Mouse (Mus musculus) spleen, postnatal 36 days (tissue): Measurements from ENCODE around the gene Foxn4.
A peak's percentile ranks its signal among the peaks of the same experiment; 100 is the strongest.

Experiments
- DNase-seq, 2 experiments: peaks; one replicate each; pipeline ENCODE4 v3.0.0; 2022; ENCODE audit warnings: low spot score in 2 of 2, mixed read lengths in 1 of 2

Gene Foxn4

DNA sequence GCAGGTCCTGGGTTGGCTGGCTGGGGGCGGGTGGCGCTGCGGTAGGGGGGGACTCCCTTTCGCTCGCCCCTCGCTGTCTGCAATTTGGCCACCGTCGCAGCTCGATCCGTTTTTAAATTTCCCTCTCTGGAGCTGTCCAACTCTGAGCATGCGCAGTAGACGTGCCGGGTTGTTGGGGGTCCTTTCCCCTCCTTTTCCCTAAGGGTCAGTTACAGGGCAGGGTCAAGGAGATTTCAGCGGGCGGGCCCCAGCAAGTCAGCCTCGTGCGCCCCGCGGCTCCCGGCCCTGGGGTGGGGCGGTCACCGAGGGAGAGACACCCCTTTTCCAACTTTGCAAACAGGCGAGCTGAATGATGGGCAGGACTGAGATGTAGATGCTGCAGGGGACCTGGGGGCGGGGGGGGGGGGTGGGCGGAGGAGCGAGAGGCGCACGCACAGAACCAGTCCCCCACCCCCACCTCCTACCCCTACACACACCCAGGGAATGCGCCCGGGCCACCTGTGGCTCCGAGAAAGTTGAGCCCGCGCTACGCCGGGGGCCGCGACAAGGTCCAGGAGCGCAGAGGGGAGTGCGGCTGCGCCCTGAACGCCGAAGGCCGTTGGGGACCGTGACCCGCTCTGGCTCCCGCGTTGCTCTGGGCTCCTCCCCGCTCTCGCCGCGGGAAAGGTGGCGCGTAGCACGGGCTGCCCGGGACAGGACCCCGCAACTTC is at the start of gene Foxn4:
Gene Foxn4, minus strand, starts transcription at position 115 of the 710 bp plus-strand sequence.
- no peak for DNase-seq

DNA sequence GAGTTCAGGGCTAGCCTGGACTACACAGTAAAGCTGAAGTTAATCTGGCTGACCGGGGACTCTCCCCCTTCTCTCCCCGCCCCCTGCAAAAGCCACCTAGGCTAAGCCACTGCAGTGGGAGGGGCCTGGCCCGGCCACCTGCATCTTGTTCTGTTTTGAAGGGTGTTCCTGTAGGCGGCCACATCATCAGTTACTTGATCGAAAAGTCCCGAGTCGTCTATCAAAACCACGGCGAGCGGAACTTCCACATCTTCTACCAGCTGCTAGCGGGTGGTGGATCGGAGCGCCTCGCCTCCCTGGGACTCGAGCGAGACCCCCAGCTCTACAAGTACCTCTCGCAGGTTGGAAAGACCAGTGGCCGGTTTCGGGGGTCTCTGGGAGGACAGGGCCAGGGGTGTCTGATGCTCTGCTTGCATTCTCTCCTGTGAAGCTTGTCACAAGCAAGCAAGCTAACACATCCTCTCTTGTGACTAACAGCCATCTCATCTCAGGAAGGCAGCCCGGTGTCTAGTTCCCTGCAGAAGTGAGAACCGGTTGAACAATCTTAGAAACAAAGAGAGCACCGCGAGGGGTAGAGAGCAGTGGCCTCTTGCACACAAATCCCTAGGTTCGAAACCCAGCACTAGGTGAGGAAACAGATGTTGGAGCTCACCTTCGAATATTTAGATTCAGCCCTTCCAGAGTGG is 49.6 kb upstream of the Foxn4 start:
- peak; percentile 84 to 87 for DNase-seq

DNA sequence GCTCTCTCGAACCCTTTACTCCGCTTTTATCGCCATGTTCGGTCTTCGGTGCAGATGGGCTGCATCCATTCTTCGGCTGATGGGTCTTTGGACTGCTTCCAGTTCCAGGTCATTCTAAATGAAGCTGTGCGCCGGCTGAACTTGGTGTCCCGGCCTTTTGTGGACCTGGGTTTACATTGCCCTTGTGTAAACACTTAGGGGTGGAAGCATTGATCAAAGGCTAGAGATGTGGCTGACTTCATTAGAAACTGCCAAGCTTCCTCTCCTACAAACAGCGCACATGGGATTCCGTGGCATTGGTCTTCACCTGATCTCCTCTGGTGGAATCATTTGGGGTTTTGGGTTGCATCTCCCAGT is 36.1 kb upstream of the Foxn4 start:
- DNase-seq: no peak

DNA sequence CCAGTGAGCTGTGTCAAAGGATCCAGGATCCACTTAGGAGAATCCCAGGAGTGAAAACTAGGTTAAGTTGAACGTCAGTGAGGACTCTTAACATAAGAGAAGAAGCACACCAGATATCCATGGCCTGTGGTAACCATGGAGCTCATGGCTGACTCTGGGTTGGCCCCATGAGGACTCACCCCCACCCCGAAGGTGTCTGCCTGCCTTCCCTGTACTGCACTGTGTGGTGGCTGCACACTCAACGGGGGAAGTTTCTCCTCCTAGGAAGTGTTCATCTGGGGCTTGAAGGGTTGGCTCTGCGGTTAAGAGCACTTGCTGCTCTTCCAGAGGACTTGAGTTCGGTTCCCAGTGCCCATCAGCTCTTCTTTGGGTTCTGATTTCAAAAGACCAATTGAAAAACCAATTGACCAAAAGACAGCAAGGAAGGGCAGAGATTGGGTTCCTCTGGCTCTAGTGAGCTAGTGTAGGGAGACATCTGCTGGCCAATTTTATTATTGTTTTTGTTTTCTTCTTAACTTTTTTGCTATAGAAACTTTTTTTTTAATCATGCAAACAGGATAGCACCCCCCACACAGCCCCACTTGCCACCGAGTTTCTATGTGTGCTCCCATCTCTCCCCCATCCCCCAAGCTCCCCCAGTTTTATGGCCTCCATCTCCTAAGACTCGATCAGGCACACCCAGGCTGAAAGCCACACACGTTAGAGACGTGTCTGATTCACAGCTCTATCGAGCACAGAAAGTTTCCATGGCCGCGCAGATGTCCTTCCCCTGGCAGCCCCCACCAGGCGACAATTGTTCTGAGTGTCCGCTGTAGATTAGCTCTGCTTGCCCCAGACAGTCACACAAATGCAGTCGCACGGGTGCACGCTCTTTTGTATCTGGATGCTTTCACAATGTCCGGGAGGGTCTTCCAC is 35.4 kb upstream of the Foxn4 start:
- no peak for DNase-seq

DNA sequence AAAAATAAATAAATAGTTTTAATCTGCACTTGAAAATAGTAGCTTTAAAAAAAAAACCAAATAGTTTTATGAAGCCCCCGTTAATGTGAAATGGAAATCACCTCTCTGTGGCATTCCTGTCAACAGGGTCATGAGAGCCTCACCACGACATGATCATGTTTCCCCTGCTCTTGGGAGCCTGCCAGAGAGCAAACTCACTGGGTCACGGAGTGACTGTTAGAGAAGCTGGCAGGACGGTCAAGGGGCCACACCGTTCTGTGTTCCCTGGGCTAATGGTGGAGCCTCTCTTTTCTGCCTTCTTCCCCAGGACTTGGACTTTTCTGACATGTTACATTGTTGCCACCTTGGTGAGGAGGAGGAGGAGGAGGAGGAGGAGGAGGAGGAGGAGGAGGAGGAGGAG is 32.9 kb upstream of the Foxn4 start:
- no peak for DNase-seq

DNA sequence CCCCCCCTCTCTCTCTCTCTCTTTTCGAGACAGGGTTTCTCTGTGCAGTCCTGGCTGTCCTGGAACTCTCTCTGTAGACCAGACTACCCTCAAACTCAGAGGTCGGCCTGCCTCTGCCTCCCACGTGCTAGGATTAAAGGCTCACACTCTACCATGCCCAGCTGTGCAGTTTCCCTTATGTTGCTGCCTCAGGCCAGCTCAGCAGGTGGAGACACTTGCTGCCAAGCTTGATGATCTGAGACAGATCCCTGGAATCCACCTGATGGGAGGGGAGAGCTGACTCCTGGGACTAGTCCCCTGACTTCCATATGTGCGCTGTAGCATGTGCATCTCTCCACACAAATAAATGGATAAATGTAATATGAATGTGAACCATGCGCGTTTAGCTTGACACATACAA is 29.6 kb upstream of the Foxn4 start:
- no peak for DNase-seq

DNA sequence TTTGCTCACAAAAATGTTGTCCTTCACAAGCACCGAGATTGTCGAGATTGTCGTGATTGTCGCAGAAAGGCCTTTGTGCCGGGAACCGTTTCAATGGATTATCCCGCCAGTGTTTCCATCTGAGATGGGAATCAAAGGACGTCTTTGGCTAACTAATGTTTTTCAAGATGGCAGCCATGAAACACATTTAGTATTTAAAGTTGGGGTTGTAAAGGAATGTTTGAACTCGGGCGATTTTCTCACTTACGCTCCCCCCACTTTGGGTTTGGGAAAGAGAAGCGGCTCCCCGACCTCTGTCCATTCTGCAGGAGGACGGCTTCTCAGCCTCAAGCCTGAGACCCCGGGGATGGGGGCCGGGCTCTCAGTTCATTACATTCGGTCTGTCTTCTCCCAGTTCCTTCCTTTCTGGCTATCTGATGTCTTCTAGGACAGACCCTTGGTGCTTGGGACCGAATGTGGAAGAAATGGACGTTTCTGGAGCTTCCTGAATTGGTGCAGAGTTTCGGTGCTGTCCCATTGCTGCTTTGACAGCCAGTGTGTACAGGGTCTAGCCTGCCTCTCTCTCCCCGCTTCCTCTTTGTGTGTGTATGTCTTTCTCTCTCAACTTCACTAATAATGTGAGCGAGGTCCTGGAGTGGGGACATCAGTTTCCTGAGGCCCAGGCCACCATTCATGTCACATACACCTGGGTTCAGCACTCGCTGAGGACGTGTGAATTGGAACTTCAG is 26.4 kb upstream of the Foxn4 start:
- no peak for DNase-seq

DNA sequence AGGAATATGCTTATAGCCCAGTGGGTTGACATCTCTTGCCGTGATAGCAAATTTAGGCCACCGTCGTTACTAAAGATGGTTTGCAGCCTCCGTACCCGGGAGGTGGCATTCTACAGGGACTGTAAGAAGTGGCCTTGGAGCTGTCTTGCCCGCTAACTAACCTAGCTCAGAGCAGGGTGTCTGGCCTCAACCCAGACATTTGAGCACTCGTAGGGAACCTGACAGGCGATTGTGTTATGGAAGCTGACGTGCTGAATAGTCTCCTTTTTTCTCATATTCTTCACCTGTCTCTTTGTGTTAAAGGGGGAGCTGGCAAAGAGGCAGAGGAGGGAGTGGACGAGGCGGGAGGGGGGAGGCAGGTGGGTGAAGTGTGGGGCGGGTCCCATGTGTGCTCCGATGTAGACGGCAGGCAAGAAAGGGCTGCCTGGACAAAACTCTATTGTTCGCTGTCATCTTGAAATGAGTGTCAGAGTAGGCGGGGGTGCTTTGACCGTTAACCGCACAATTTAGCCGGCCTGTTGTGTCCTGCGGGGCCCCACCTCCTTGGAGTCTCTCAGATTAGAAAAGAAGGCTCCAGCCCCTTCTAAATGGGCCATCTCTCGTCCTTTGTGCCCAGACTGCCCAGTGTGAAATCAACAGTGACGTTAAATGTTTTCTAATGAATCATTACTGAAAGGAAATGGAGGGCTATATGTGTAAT is 25.7 kb upstream of the Foxn4 start:
- no peak for DNase-seq

DNA sequence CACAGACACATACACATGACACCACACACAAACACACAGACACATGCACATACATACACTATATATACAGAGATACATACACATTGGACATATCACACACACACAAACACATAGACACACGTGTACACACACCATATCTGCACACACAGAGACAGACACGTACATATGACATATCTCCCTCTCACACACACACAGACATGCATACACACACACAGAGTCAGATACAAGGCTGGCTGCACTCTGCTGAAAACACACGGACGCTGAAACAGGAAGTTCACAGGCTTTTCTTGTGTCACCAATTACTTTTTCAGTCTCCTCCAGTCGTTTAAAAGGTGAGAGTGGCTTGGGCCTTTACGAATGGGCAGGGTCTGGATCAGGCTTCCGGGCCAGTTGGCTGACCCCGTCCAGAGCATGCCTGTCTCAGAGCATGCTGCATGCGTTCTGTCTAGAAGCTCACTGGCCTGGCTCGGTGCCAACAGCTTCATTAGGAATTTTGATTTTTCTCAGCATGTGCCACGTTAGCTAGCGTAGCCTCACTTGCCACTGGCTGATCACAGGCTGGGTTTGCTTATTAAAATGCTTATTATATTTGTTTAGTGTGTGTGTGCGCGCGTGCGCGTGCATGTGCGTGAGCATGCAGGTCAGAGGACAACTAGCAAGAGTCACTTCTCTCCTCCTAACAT is 24.7 kb upstream of the Foxn4 start:
- no peak for DNase-seq

DNA sequence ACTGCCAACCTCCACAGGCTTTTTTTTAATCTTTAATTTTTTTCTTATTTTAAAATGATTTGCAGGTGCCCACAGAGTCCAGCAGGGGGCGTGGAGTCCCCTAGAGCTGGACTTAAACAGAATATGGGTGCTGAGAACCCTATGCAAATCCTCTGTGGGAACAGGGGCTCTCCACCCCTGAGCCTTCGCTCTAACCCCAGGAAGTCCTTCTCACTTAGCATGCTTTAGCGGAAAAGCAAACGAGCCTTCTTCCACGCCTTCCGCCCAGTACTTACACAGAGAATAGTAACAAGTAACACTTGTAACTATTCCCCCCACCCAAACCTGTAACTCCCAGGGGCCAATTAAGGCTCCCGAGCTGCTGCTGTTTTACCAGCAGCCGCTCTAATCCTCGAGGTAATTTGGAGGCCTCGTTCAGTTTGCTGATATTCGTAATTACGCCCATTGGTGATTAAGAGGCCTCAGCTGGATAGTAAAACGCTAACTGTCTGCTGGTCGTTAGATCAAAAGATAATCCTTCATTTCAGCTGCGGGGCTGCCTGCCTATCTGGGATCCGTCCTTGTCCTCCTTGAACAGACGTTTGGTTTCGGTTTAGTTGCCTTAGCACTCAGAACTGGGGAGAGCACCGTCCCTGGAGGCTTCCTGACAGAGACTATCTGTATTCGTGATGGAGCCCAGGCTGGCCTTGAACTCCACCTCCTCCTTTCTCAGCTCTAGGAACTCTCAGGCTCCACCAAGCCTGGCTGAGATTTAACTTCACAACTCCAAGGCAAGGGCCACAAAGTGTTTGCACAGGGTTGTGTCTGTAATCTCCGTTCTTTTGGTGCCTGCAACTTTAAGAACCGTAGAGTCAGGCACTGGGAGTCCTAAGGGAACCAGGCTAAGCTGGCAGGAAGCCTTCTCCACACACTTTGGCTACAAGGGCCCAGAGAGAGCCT is 23.4 kb upstream of the Foxn4 start:
- no peak for DNase-seq

DNA sequence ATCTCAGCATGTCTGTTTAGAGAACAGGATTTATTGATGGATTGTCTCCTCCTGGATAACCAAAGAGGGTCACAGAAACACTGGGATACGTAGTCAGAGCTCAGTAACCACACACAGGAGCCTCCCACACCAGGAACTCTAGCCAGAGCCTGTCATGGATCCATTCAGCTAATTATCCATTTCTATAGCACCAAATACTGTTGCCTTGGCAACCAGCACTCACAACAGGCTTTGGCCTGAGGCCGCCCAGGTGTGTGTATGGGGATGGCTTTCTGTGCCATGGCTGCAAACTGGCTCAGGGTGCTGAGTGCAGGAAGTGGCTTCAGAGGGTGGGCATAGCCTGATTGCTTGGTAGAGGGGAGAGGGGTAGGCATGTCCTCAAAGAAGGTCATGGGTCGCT is 16.4 kb upstream of the Foxn4 start:
- no peak for DNase-seq

DNA sequence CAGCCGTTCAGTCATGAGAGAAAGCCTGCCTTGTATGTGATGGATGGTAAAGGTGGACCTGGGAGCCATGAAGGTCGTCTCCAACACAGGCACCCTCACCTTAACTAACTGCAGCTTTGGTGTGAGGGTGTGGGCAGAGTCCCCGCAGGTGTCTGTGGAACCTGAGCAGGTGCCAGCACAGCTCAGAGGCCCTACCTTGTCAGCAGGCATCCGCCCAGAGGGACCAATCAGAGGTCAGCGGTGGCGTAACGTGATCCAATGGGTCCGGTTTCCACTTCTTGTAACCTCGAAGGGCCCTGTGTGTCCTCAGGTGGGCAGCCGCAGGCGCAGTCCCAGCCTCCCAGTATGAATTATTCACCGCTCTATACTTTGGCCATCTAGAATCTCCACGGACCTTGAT is 15.3 kb upstream of the Foxn4 start, which contains the start of gene Myo1h:
Gene Myo1h, plus strand, starts transcription at position 293 of the 400 bp plus-strand sequence.
- no peak for DNase-seq

DNA sequence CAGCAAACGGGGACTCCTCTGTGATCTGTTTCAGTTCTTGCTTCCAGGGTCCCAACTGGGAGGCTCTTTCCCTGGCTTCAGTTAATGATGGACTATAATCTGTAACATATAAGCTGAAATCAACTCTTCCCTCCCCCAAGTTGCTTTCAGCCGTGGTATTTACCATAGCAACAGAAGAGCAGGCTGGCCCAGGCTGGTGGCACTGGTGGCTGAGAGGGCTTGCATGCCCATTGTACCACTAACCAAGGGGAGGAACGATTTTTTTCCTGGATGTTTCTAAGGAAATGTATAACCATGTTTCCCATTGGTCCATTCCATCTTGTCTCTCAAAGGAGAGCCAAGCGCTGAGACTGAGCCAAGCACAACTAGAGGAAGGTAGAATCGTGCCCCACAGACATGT is 14.8 kb upstream of the Foxn4 start:
- DNase-seq: no peak

DNA sequence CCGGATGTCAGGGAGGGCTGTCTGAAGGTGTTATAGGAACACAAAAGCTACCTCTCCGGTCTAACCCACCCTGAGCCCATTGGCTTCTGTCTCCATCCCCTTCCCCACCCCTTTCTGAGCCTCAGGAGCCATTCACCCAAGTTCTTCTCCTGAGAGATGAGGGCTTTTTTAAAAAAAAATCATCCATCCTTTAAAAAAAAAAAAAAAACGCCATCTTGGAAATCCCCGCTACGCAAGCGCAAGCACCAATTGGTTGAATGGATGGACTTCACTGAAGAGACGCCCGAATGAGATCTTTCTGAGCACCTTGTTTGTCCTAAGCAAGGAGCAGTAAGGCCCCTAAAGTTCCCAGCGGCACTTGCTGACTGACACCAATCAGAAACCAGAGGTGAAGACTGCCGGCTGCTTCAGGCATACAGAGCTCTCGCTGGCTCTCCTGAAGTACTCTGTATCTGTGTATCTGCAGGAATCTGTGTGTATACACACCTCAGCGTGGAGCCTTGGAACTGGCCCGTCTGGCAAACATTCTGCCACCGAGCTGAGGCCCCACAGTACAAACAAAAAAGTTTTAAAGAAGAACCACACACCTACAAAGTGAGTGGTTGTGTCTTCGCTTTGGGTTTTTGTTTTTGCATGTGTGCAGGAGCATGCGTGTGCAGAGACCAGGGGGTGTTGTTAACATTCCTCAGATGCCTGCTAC is 13.4 kb upstream of the Foxn4 start:
- no peak for DNase-seq

DNA sequence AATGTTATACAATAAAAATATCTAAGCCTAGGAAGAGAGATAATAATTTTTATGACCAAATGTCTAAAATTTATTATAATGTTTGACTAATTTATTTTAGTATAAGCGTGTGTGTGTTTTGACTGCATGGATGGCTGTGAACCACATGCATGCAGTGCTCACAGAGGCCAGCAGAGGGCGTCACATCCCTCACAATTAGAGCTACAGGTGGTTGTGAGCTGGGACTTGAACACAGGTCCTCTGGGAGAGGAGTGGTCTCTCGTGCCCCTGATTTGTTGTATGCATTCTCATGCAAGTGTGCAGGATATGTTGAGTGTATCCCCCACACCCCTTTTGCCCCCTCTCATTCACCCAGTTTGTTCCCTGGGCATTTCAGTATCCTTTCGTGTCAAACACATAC is 12.5 kb upstream of the Foxn4 start:
- DNase-seq: no peak

DNA sequence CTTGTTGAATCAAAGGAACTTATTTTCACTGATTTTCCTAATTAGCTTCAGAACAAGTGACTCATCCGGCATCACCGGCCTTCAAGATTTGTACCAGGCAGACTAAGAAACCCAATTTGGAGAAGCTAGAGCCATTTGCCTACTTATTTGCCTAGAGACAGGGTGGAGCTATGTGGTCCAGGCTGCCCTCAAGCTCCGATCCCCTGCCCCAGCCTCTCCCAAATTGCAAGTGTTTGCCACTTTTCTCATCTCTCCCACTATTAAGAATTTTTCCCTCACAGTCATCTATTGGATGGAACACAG is 11.7 kb upstream of the Foxn4 start:
- DNase-seq: no peak

DNA sequence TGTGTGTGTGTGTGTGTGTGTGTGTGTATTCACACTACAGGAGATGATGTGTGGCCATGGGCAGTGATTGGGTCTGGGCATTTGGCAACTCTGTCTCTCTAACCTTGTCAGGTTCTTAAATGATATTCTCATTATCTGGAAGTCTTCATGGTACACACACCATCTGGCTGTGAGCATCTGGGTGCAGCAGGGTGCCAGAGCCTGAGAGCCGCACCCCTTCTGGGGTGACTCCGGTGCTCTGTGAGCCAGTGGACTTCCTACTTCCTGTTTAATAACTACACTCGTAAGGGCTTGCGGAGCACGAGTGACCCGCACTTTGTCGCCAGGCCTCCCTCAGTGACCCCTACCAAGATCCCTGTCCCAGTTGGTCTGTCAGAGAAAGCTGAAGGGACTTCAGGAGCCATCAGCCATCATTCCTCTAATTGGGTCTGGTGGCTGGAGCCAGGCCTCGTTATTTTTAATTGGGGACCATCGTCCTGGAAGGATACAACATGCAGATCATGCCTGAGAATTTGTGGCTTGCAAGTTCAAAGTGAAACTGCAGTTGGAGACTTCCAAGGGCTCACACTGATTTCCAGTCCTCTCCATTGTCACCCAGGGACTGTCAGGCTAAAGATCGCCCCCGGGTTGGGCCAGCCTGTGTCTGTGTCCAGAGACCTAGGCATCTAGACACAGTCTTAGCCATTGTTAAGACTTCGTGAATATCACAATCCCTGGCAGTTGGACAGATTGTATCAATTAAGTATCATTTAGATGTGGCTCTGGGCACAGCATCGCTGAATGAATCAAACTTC is 11.2 kb upstream of the Foxn4 start:
- no peak for DNase-seq

DNA sequence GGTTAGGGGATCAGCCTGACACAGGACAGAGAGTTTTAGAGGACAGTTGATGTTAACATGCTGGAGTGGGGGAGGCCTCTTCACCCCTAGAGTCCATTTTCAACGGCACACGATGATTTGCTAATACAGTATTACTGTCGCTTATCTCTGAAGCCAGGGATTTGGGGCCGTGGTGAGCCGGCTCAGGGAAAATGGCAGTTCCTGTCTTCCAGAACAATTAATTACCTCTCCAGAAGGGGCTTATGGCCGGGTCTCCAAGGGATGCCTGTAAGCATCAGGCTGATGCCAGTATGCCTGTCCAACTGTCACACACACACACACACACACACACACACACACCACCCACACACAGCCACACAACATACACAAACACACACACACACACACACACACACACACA is 8.7 kb upstream of the Foxn4 start:
- no peak for DNase-seq
